Mouse (Mus musculus) spleen, adult 18-20 months (tissue): ENCODE data around the gene Nav2.

ENCODE experiments used
- DNase-seq, 2 experiments: peaks; one replicate each; pipeline ENCODE4 v3.0.0; 2022; ENCODE audit warnings: mixed read lengths in 2 of 2

Nav2 gene

DNA sequence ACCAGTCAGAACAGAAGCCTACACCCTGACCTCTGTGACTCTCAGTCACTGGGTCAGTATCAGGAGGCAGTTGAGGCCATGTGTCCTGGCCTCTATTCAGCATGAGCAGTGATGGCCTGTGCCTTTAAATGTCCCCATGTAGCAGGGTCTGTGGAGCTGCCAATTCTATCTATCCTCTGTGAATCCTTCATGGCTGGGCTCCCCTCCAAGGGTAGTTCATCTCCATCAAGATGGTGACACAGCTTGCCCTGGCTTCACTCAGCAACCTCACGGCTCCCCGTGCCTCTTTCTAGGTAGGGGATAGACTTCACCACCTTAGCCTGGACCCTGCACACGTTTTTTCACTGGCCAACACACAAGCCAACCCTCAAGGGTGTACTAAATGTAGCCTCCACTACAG is 689.3 kb downstream of the Nav2 start:
- no peak for DNase-seq

DNA sequence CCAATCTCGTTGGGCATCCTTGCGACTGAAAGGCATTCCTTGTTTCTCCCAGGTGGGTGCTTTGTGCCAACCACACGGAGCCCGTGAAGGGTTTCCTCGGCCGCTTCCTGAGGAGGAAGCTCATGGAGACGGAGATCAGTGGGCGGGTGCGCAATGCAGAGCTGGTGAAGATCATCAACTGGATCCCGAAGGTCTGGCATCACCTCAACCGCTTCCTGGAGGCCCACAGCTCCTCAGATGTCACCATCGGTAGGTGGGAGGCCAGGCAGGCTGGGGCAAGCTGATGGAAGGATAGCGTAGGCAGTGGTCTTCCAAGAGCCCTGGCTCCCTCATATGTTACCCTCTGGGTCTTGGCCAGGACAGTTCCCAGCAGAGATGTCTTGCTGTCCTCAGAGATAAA is 689.7 kb downstream of the Nav2 start:
- no peak for DNase-seq

DNA sequence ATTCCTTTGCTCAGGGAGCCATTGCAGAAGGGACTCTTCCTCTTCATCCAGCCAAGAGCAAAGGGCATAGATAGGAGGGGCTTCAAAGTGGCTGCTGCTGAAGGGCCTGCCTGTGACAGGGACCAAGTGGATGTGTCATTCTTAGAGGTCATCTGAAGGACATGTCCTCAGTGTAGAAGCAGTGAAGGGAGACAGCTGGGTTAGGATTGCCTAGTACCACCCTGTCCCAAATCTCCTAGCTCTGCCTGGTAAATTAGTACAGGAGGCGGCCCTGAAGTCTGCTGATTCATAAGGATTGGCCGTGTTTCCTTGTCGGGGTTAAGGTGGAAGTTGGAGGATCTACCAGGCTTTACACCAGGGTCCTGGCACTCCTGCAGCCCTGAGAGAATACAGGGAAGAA is 691.4 kb downstream of the Nav2 start:
- no peak for DNase-seq

DNA sequence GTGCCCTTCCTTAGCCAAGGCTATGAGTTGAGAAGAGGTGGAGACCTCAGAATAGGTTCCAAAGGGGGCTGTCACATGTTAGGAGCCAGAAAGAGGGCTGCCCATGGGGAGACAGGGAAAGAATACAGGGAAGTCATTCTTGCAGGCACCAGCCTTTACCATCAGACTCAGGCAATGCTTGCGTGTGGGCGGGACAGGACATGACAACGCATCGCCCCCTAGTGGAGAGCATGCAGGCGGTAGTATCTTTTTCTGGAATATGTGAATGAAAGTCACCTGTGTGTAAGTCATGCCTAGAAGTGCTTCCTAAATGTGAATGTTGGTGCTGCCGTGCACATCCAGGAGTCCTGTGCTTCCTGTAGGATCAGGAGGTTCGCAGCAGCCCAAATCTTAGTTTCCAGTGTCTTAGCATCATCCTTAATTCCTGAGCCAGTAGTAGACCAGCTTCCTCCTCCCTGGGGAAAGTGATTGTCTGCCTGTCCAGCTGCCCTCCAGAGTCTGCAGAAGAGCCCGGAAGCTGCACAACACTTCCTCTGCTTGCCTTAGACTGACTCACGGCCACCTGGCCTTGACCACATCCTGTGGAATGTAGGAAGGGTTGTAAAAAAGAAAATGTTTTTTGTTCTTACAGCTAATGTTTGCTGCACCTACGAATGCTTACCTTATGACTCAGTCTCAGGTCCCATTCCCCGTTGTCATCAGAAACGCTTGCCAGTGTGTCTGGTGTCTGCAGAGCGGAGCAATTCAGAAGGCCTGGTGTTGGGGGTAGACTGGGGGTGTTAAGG is 692.9 kb downstream of the Nav2 start:
- DNase-seq = peak; percentile 29 to 60

DNA sequence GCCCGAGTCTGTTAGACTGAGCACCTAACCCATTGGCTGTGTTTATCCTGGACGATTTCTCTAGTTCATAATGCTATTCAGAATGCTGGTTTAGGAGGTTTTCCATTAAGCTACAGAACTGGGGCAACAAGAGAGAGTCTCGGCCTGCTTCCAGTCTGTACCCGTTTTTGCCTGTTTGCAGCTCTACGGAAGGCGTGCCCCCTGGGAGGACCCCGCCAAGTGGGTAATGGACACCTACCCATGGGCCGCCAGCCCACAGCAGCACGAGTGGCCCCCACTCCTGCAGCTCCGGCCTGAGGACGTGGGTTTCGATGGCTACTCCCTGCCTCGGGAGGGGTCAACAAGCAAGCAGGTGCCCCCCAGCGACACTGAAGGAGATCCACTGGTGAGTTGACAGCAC is 695.7 kb downstream of the Nav2 start:
- DNase-seq = no peak

DNA sequence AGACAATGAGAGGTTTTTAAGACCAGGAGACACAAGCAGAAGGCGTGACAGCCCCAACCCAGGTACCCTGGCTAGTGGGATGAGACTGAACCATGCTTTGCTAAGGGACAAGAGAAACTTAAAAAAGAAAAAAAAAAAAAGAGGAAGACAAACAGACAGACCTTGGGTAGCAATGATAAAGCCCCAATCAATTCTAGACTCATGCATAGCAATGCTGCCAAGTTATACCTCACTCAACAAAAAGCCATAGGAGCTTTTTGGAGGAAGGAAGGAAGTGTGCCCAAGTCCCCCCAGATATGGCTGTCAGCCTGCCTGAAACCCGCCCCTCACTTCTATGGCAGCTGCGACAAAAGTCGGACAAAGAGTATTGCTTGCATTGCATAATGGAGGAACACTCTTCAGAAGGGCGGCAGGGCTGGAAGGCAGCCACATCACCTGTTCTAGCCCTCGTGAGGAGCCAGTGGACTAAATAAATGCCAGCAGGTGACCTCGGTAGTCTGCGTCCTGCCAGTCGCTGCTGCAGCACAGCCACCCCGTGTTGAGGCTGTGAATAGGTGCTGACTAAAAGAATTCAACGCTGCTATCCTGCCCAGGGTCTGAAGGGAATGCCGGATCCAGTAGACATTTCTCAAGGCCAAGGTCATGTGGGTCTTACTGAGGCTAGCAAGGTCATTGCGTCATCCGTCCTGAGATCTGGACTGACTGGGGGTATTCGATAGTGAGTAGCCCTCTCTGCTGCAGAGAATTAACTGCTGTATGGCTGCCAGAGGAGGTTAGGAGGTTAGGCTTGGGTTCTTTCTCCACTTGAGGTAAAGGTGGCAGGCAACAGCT is 696.7 kb downstream of the Nav2 start:
- DNase-seq = no peak

DNA sequence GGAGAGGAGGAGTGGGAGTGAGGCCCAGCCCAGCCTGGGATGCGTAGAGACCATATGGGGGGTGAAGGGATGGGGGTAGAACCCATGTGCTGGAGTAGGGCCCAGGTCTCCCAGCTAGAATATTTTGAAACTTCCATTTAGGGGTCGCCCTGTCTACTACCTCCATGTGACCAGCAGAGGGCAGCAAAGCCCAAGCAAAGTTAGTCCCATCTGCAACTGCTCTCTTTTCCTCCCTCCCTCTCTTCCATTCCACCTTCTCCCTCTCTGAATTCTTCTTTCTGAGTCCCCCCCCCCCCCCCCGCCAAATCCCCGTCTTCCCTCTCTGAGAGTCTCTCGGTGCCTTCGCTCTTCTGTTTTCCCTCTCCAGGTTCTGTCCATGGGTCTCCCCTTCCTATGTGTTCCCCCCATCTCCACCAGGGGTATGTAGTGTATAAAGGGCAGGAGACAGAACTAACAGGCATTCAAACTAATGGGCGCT is 707.8 kb downstream of the Nav2 start:
- peak in 1 of 2 experiments; percentile 62 for DNase-seq

DNA sequence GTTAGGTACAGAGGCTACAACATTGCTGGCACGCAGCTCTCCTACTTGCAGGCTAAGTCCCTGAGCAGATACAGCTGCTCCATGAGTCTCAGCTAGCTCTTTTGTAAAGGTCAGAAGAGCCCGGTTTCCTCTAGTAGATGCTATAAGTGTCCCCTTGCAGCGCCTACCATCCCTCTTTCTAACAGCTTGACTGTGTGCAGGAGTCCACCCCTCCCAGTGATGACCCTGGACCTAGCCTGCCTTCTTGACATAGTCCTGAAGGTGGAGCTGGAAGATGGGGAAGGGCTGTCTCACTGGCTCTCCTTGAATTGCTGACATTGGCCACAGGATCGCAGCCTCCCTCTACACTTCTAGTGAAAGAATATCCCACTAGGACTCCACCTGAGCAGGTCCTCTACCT is 708.6 kb downstream of the Nav2 start:
- DNase-seq = no peak

DNA sequence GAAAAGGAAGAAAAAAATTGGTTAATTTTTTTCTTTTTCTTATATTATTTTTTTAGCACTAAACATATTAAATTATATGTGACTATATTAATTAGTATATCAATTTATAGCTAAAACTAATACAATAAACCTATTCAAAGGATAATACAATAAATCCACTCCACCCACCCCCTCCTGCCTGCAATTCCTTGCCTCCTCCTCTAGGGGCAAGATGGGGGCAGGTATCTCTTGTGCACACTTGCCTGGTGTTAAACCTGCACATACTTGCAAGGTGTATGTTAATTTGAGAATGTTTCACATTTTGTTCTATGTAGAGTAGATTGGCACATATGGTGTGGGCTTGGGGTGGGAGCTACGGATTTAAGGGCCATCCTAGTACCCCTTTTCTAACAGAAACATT is 711.6 kb downstream of the Nav2 start:
- no peak for DNase-seq

DNA sequence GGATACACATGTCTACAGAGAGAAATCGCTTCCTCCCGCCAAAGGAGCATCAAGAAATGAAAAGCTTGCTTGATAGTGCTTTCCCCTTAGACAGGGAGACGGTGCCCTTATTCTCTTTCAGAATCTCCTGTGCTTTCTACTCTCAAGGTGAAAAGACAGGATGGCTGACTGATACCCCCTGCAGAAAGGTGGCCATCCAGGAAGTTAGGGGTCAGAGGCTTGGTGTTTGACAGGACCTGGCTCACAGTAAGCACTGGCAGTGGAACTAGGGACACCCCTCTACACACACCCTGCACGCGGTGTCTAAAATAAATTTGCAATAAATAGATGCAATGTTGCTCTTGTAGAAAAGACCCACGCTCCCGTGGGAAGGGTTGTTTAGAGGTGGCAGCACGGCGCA is 723.4 kb downstream of the Nav2 start:
- DNase-seq = no peak

DNA sequence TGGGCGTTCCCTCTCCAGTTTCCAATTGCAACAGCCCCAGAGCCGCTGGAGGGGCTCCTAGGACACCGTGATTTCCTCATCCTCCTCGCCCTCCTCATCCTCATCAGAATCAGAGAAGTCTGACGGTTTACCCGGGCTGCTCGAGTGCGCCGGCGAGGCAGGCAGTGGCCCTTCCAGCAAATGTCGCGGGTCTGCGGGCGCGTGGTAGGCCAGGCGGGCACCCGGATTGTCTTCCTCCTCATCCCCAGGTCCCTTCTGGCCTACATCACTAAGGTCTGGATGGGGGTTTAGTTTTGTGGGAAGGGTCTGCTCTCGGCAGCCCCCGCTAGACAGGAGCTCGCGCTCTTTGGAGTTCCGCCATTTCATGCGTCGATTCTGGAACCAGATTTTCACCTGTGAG is 723.9 kb downstream of the Nav2 start:
- no peak for DNase-seq

DNA sequence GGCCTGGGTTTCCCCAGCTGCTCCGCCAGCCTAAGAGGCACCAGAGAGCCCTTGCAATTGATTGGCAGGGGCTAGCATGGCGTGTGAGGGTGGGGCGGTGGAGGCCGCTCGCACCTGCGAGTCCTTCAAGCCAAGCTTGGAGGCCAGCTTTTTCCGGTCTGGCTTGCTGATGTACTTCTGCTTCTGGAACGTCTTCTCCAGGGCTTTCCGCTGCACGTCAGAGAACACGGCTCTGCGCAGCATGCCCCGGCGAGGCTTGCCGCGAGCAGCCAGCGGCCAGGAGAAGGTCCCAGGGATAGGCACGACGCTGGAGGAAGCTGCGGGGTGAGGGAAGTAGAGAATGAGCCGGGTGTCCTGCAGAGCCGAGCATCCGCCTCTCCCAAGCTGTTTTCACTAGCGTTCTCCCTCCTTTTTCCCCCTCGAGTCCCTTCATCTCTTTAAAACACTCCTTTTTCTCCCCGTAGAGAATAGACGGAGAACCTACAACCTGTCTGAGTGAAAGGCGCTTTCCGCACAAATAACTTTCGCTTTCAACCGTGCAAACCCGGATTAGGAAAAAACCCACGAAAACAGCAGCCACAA is 725.0 kb downstream of the Nav2 start:
- DNase-seq = peak; percentile 10 to 15

DNA sequence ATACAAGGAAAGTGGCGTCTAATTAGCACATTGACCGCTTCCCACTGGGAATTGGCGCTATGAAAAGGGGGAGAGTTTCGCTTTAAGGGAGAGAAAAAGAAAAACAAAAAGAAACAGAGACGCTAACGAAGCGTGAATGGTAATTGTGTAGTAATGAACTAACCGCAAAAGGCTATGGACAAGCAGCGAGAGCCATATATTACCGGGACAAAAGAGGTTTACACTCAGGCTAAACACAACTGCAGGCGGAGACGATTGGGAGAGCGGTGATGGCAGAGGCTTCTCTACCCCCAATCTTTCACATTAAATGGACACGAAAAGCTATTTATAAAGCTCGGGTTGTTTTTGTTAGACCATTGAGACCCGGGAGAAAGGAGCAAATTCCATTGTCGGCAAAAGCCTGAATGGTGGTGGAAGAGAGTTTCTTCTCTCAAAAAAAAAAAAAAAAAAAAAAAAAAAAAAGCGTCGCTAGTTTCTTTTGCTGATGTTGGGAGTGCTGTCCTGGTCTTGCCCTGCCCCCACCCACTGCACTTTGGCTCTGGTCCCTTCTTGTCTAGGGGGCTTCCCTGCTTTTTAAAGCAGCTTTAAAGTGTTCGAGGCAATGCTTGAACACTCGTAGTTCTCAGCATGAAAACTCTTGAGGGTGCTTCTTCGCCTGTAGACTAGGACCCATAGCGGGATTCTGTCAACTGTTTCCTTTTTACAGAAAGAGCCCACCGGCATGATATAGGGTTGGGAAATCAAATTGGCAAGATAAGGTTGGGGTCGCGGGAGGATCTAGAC is 726.0 kb downstream of the Nav2 start:
- no peak for DNase-seq

DNA sequence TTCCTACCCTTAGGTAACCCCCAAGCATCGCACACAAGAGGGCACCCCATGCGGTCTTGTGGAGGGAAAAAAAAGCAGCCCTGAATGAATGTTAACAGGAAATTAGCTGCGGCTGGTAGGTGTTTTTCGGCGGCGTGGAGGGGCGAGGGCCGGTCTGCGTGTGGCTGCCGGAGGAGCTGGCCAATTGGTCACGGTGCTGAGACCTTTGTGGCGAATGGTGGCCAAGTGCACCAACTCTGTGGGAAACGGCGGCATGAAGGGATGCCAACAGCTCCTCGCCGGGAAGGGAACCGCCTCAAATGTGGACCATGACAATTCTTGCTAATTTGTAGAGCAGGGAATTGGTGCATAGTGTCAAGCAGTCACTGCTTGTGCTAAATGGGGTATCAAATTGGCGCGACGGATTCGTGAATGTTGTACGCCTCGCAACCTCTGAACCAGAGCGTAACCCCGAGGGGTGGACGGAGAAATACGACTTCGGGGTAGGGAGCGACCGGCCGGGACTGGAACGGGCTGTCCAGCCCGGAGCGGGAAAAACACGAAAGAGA is 726.6 kb downstream of the Nav2 start:
- DNase-seq = peak in 1 of 2 experiments; percentile 10

DNA sequence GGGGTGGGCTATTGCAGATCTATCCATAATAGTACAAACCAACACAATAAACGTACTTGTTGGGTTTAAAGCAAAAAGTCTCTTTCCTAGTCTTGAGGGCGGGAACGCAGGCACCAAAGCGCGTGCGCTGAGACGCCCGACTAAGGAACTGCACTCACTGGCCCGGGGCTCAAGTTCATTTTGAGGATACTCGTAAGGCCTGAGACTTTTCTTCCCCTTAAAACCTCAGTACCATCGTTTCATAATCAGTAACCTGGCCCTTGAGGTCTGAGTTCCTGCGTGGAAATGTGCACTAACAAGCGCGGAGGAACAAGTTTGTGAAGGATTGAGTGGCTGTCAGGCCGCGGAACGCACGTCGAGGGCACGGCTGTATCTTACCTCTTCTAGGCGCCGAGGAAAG is 727.5 kb downstream of the Nav2 start:
- DNase-seq = no peak

DNA sequence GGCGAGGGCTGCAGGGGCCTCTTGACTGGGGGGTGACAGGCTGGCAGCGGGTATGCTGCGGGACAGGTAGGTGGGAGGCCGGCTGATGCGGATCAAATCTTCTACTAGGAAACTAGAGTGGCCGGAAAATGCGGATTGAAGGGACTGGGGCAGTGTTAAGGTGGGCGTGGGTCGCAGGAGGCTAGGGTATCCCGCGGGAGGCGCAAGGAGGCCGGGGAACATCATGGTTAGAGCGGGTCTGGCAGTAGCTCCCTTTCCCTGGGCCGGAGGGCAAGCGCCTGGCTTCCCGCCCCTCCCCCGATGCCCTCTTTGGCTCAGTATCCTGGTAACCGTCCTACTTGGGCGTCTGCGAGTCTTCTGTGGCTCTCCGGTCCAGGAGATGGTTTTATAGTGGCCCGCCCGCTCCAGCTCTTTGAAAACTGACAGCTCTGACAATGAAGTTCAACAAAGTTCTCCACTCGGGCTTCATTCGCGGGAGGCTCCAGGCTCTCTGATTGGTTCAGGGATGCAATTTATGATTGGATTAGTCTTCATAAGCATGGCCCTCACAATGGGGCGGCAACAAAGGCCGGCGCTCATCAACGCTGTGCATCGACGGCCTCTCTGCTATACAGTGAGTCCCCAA is 728.1 kb downstream of the Nav2 start, which contains the start of gene Dbx1:
Gene Dbx1 (minus strand): TSS at position 359 of the 625 bp plus-strand sequence.
- DNase-seq = no peak

DNA sequence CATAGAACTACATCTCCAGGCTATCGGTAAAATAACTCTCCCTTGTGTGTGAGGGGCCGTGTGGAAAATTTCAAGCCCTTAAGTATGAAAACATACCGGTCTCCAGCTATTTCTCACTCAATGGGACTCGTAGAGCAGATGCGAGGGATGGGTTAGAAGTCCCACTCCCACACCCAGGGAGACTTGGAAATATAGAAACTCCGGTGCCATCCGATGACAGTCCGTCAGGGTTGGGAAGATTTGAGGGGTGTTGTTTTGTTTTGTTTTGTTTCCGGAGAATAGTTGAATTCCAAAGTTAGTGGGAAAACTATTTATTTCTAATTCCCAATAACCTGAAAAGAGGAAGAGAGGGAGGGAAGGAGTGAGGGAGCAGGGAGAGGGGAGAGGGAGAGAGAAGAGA is 728.8 kb downstream of the Nav2 start:
- DNase-seq = no peak

DNA sequence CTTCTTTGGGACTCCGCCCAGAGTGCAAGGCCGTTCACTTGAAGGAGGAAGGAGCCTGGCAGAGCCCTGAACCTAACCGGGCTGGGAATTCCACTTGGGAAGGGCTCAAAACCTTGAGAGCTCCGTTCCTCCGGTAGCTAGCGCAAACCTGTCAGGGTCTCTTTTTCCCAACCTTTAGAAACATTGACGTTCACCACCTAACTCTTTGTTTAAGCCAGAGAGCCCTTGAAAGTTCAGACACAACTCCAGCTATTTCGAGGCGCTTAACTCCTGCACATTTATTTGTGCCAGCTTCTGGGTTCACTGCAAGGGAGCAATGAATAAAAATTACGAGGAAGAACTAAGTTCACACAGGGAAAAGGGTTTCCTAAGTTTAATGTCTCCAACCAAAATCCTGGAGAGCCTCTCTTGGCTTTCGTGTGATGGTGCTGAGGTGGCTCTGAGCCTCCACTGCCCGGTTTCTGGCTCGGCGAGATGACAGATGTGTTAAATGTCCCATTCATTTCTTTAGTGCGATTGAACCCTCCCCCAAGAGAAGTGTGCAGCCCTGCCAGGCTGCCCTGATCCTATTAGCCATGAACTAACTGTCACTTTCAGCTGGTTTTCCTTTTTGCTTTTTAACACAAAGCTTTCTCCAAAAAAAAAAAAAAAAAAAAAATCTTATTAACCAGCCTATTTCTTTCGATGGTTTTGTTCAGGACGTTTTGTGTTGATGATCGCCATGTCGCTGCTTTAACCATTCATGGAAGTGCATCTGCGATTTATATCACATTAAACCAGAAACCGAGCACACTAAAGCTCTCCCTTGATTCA is 729.5 kb downstream of the Nav2 start:
- DNase-seq = no peak

DNA sequence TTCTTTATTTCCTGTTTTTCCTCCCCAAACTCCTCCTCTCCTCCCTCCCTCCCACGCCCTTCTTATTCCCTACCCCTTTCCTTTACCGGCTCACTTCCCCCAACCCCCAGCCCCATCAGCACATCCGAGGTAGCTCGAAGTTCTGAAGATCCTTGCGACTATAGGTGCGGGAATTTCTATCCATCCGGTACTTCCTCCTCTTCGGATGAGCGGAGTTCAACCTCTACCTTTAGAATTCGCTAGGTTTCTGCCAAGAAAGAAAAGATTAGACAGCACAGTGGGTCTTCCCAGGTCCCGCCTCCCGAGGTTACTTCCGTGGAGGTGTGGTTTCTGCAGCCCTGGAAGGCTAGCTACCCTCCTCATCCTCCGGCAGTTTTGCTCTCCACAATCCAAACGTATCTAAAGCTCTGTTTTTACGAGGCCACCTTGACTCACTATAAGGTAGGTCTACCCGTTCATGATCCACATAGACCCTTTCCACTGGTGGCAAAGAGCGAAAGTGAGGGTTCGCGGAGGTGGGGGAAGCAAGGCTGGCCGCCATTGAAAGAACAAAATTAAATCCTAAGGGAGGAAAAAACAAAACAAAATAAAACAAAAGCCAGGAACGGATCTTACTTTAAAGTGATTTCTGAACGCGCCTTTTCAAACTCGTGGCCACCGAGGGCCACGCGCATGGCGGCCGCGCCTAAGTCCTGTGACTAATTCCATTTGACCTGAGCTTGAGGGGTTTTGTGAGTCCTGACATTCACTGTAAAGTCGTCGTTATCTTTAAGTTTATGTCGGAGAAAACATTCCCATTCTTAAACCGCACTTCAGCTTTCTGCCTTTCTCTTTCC is 730.6 kb downstream of the Nav2 start:
- DNase-seq = no peak
